Mouse (Mus musculus): ENCODE data around the gene Olfr703.

DNA sequence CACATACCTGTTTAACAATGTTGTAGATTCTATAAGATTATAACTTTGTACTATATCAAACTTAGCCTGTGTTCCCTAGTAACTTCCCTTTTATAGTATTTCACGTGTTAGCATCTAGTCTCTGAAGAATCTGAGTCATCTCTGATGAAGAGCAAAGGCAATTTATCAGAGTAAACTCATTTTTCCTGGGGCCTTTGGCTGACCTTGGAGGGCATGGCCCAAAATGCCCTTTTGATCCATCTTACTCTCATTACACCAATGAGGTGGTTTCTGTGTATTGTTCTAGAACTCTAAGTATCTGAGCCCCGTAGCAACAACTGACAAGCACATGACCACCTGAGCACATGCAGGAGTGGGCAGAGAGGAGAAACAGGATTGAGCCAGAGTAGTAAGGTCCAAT, 29.3 kb upstream of the Olfr703 start, which contains the start of gene Olfr701:
- TF ChIP-seq E2F4 (IDR thresholded peaks at IDR 0.05; ENCODE audit: insufficient read depth) (no peak), TCF3 (IDR thresholded peaks at IDR 0.05; ENCODE audit: insufficient read length, low read depth) (no peak), POLR2A (IDR thresholded peaks at IDR 0.05; ENCODE audit: insufficient read length, low read depth) (no peak), CEBPB (IDR thresholded peaks at IDR 0.05; ENCODE audit: insufficient read depth, poor library complexity, severe bottlenecking) (no peak)
